Mouse (Mus musculus) cortical plate, adult 2 months (tissue): ENCODE results near the gene Rab3gap2.

Experiments
- CTCF ChIP-seq: fragments of 200-500 bp; IDR thresholded peaks from 2 replicates; pipeline ENCODE4 v1.5.1; 2011; ENCODE audit warnings: mild to moderate bottlenecking, control low read depth, low read length; ENCODE audit not compliant: insufficient read depth; ENCODE audit errors: extremely low read depth
- POLR2A ChIP-seq: fragments of 200-500 bp; IDR thresholded peaks from 2 replicates; pipeline ENCODE4 v1.6.1; 2011; ENCODE audit warnings: mild to moderate bottlenecking, low read length, control low read depth; ENCODE audit not compliant: insufficient read depth; ENCODE audit errors: extremely low read depth

DNA sequence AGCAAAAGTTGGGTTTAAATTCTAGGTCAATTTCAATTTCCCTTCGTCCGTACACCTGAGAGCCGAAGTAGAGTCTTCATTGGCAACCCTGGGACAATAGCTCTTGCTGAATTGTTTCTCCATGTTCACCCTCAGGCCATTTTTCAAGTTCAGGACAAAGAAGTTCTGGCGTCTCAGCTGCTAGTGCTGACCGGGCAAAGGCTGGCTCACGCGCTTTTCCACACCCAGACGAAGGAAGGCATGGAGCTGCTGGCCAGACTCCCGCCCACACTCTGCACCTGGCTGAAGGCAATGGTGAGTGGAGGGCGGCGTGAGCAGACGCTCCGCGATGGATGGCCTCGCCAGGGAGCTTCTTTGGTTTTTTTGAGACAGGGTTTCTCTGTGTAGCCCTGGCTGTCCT, 79.3 kb downstream of the Rab3gap2 start:
- TF ChIP-seq CTCF (no peak), POLR2A (no peak)
